Mouse (Mus musculus) embryo, embryonic 10.5 days (tissue): ENCODE measurements around the gene Ccdc83.

Experiments
- DNase-seq: peaks from one replicate; pipeline ENCODE4 v3.0.0-alpha.2; 2015; ENCODE audit warnings: low spot score

The Ccdc83 gene

DNA sequence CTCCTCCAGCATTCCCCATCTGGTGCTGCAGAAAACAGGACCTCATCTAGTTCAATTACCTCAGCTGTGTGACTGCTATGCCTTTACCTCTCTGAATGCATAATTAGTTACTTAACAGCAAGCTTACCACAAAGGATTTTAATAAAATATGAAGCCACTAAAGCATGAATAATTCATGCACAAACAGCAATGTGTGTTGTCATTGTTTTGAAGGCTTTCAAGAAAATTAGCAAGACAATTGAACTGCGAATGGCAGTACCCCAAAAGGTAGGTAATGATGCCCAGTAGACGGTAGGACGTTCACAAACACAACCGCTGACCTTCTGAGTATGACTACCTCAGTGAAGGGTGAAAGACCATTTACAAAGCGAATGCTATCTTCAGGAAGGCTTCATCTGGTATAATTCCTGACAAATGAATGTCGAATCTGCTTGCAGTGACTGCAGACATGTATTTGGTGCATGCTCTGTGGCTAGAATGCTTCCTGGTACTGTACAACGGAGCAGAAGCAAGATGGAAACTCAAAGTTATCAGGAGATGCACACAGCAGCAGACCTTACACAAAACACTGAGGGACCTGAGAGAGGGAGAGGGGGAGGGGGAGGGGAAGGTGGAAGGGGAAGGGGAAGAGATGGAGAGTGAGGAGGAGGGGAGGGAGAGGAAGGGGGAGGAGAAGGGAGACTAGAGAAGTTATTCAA, 3.5 kb downstream of the Ccdc83 start:
- DNase-seq: peak; percentile 6

GRCm38 (mm10) chr7:90259899-90260298, 5.7 kb downstream of the Ccdc83 start:
- DNase-seq: no peak

DNA sequence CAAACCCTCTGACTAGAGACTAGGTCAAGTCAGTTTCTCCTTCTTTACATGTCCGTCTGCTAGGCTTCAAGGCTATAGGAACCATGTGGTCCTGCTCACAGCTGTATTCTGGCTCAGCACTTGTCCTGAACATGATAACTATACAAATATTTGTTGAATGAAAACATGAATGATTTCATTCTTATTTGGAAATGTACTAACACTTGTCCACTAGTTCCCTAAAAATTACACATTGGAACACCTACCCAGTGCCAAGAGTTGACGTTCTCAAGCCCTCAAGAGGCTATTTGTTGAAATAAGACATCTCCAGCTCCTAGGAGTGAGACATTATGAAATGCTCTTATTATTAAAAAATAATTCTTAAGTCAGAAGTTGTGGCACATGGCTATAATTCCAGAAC, 6.9 kb downstream of the Ccdc83 start:
- no peak for DNase-seq

DNA sequence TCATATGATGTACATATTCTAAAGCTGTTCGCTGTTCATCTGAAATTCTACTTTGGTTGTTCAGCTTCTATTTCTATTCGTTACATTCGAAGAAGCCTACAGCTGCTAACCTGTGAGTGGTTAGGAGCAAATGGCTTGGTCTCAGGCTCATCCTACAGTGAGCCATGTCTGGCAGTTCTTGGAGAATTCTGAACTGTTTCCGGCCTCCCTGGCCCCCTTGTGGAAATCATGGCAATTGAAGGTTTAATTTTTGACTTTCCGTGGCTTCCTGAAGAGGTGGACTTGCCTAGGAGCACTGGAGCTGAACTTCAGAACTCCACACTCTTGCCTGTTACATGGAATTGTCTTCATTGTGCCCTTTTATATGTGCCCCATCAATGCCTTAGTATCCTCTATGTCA, 12.6 kb downstream of the Ccdc83 start:
- DNase-seq: peak; percentile 44

DNA sequence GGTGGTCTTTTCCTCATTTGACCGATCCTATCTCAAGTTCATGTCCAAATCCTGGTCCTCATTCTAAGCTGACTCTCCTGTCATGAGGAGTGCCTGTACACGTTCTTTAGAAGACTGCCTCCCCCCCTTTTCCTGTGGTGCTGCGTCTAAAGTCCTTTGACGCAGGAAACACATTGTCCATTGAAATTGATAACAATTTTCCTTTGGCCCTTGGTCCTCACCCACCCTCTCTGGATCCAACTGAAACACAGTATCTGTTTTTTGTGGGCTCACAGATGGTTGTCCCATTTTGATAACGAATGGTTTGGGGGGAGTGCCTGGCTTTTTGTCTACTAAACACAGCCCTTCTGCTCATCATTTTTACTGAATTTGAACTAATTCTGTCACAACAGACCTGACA, 21.9 kb downstream of the Ccdc83 start:
- no peak for DNase-seq

GRCm38 (mm10) chr7:90243151-90243550, 22.4 kb downstream of the Ccdc83 start:
- no peak for DNase-seq

DNA sequence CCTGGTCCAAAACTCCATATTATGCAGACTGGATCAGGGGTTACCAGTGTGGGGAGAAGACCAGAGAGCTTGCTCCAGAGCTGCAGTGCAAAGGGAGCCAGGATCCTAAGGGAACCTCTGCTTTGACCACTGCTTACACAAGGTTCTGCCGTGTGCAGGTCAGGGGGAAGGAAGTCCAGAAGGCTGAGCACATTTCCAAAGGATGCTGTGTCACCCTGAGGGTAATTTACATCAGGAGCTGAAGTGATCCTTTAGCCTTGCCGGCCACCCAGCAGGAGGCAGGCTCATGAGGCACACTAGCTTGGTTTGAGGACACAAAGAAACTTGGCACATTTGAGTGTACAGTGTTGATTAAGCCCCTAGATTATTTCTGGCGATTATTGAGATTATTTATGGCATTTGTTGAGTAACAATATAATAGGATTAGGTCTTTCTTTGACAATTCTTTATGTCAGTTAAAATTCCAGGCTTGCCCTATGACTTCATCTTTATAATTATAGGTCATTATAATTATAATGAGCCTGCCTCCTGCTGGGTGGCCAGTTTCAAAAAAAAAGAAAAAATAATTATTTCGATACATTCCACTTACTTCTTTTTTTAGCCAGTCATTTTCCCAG, 29.2 kb downstream of the Ccdc83 start:
- DNase-seq: no peak

DNA sequence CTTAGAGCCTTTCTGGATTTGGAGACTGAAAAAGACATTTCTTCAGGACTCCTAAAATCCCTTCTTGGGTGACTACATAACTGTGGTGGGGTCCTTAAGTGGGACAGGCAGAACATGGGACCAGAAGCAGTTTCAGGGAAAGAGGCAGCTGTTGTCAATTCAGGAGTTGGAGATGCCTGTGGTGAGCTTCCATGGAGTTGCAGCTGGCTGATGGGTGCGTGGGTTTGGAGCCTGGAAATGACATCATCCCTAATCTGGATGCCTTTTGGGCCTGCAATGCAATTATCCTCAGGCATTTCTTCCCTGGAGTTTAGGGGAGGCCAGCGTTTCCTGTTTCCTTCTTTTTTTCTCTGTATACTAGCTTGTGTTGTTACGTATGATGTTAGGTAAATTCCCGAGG, 31.7 kb downstream of the Ccdc83 start:
- DNase-seq: no peak

DNA sequence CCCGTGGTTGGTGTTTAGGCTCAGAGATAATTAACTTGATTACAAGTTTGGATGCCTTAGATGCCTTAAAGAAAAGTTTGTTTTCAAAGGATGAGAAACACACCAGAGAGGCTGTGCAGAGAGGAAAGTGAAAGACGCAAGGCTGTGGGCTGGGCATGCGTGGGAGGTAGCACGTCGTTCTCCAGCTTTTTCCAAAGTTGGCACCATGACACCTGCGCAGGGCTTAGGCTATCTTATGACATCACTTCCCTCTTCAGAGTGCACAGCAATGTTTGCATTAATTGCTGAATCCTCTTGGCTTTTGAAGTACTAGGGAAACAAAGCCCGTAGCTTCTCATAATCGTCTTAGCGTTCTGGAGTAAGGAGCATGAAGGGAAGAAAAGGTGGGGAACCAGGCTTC, 34.1 kb downstream of the Ccdc83 start:
- no peak for DNase-seq

- peak; percentile 46 for DNase-seq
Observed at GRCm38 (mm10) chr7:90228884-90229283, 36.7 kb downstream of the Ccdc83 start.

GRCm38 (mm10) chr7:90228075-90228474, 37.5 kb downstream of the Ccdc83 start:
- DNase-seq: no peak

- no peak for DNase-seq
Observed at GRCm38 (mm10) chr7:90221487-90221886, 44.1 kb downstream of the Ccdc83 start.

GRCm38 (mm10) chr7:90218122-90218521, 47.5 kb downstream of the Ccdc83 start:
- DNase-seq: no peak

DNA sequence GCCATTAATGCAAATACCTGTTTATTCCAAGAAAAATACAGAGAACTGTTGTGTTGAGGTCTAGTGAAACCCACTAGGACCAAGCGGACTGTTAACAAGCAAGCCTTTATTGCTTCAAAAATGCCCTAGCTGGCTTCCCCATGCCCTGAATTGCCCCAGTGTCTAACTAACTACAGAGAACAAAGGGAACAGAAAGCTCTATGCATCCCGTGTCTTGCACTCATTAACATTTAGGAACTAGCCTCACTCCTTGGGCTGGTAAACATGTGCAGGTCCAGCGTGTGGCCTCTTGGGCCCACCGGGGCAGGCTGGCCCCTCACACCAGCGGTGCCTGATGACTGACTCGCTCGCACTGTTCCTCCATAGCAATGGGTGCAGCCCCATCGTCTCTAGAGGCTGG, 49.1 kb downstream of the Ccdc83 start:
- DNase-seq: no peak

GRCm38 (mm10) chr7:90210947-90211346, 54.6 kb downstream of the Ccdc83 start:
- no peak for DNase-seq

DNA sequence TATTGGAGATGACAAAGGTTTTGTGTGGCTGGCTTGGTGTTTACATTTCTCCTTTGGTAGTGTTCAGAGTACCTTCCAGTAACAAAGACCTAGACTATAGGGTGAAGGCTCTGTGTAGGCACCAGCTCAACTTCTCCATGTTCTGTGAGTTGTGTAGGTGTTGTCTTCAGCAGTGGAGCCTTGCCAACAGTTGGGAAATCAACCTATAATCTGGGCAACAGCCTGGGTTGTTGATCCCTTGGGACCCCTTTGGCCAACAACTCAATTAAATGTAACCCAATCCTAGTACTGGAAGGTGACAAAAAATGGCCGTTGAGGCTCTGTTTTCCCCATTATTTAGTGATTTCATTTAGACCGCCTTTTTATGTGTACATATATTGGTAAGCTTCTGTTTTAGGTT, 55.5 kb downstream of the Ccdc83 start:
- DNase-seq: no peak

DNA sequence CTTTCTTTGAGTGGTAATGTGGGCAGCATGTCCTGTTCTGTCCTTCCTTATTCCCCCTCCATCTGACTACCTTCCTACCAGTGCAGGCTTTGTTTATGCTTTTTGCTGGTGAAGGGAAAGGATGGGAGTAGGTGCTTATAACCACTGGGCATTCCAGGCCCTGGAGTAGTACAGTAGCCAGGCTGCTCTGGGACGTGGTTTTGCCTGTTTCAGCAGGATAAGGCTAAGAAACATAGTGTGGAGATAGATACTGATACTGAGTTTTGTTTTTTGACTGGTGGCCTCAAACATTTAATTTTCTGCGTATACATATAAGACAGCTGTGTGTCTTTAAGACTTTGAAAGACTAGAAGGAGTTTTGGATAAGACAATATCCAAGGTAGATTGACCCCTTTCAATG, 61.7 kb downstream of the Ccdc83 start:
- DNase-seq: no peak

- DNase-seq: no peak
Observed at GRCm38 (mm10) chr7:90201877-90202465, 63.6 kb downstream of the Ccdc83 start.

DNA sequence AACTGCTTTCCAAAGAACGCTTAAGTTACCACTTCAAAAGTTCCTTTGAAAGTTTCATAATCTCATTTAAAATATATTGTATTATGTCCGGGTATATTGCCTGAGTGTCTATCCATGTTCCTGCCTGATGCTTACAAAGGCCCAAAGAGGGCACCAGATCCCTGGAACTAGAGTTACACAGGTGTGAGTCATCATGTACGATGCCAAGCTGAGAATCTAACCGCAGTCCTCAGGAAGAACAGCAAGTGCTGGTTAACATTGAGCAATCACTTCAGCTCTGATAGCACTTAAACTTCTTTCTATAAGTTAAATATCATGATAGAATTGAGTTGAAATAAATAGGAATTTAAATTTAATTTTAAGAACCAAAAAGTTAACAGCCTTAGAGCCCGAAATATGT, 65.3 kb downstream of the Ccdc83 start:
- DNase-seq: no peak

GRCm38 (mm10) chr7:90180635-90181034, 84.9 kb downstream of the Ccdc83 start:
- DNase-seq: no peak

DNA sequence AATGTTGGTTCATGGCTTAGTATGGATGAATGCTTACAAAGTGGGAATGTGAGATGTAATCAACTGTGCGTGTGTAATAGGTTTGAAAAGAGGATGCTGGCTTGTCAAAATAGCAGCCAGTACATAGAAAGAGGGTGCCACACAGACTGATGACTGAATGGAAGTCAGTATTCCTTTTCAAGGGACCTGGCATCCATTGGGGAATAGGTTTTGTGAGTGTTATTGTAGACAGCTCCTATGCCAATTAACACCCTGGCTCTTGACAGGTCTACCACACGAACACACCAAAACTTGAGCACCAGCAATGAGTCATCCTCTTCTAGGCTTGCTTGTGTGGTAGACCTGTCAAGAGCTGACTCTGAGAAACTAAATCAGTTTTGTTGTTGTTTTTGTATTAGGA, 90.0 kb downstream of the Ccdc83 start:
- DNase-seq: no peak
